Mouse (Mus musculus): ENCODE measurements around the gene Fiz1. TPM values are rescaled to one million over a fixed set of nuclear protein-coding genes. Genes with fewer than 3 reads are reported as not detected.

Fiz1 gene
- polyA plus RNA-seq, 1 experiment, result 79.3 TPM

DNA sequence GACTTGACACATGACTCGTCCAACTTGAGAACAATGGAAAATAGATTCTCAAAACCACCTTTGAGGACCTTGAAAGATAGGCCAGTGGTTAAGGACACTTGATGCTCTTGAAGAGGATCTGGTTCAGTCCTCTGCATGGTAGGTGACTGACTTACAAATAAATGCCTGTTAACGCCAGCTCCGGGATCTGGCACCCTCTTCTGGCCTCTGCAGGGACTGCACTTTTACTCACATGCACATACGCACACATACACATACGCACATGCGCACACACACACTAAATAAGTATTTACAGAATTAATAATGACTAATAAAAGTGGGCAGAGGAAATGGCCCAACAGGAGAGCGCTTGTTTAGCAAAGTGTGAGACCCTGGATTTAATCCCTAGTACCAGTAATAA lies 37.7 kb downstream of the Fiz1 start:
- no peaks in the 10 kb centered on the region for H3K36me3 ChIP-seq (ENCODE audit: control insufficient read depth, insufficient read depth, low read length)
- H3K4me1 ChIP-seq (replicated peaks; ENCODE audit: control insufficient read depth, insufficient read depth, low read length), result no peaks in the 10 kb centered on the region
- 0 out of 2 replicates have a peak, but pooled peaks cover 2% of the 10 kb centered on the region for H3K27me3 ChIP-seq (ENCODE audit: control insufficient read depth, insufficient read depth, low read length)
- no peak for DNase-seq
- H3K27ac ChIP-seq (ENCODE audit: control insufficient read depth, insufficient read depth, low read length), result no peak overlapping the region
- no peak overlapping the region for H3K4me3 ChIP-seq (ENCODE audit: control insufficient read depth, insufficient read depth, low read length)
- 97% methylated on average over 7 of the region's 7 CpGs for WGBS
- TF ChIP-seq CTCF (IDR thresholded peaks at IDR 0.05; ENCODE audit: borderline replicate concordance, control insufficient read depth, extremely low read depth, insufficient read depth, low read length, poor library complexity) (no peak), POLR2A (IDR thresholded peaks at IDR 0.05; ENCODE audit: control insufficient read depth, extremely low read depth, insufficient read depth, low read length, poor library complexity) (no peak)

DNA sequence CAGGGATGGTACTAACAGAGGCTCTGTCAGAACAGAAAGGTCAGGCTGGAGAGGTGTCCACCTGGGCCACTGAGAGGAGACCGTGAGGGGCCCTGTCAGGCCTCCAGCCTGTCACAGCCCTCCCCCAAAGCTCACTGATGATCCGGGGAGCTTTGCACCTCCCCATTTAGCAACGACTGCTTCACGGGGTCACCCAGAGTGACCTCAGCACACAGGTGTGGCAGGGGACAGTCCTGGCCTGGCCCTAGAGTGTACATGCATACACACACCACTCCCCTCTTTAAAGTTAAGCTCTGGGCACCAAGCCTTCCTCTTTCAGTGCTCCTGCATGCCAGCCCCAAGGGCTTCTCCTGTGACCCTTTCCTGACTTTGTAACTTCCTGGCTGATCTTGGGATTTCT lies 39.0 kb downstream of the Fiz1 start:
- no peak for TF ChIP-seq POLR2A (IDR thresholded peaks at IDR 0.05; ENCODE audit: control insufficient read depth, extremely low read depth, insufficient read depth, low read length, poor library complexity)
- TF ChIP-seq CTCF (IDR thresholded peaks at IDR 0.05; ENCODE audit: borderline replicate concordance, control insufficient read depth, extremely low read depth, insufficient read depth, low read length, poor library complexity), result no peak
- 83% methylated on average over 4 of the region's 4 CpGs for WGBS

GRCm38 (mm10) chr7:4972321-4973047 lies 42.0 kb downstream of the Fiz1 start:
- Histone ChIP-seq H3K27ac (ENCODE audit: control insufficient read depth, insufficient read depth, low read length) (no peak overlapping the region), H3K27me3 (ENCODE audit: control insufficient read depth, insufficient read depth, low read length) (0 out of 2 replicates have a peak, but pooled peaks cover 2% of the 10 kb centered on the region), H3K36me3 (ENCODE audit: control insufficient read depth, insufficient read depth, low read length) (no peaks in the 10 kb centered on the region), H3K4me3 (ENCODE audit: control insufficient read depth, insufficient read depth, low read length) (no peak overlapping the region), H3K4me1 (replicated peaks; ENCODE audit: control insufficient read depth, insufficient read depth, low read length) (no peaks in the 10 kb centered on the region)
- WGBS, result 57% methylated on average over 18 of the region's 18 CpGs
- TF ChIP-seq CTCF (IDR thresholded peaks at IDR 0.05; ENCODE audit: borderline replicate concordance, control insufficient read depth, extremely low read depth, insufficient read depth, low read length, poor library complexity) (no peak), POLR2A (IDR thresholded peaks at IDR 0.05; ENCODE audit: control insufficient read depth, extremely low read depth, insufficient read depth, low read length, poor library complexity) (no peak)
- no peak for DNase-seq

More for the DNA sequence above, 39.0 kb downstream of the Fiz1 start:
- DNase-seq, result no peak
- Histone ChIP-seq H3K4me1 (replicated peaks; ENCODE audit: control insufficient read depth, insufficient read depth, low read length) (no peaks in the 10 kb centered on the region), H3K4me3 (ENCODE audit: control insufficient read depth, insufficient read depth, low read length) (no peak overlapping the region), H3K36me3 (ENCODE audit: control insufficient read depth, insufficient read depth, low read length) (no peaks in the 10 kb centered on the region), H3K27me3 (ENCODE audit: control insufficient read depth, insufficient read depth, low read length) (0 out of 2 replicates have a peak, but pooled peaks cover 2% of the 10 kb centered on the region), H3K27ac (ENCODE audit: control insufficient read depth, insufficient read depth, low read length) (no peak overlapping the region)

GRCm38 (mm10) chr7:4971710-4972109 lies 42.8 kb downstream of the Fiz1 start:
- Histone ChIP-seq H3K4me3 (ENCODE audit: control insufficient read depth, insufficient read depth, low read length) (no peak overlapping the region), H3K4me1 (replicated peaks; ENCODE audit: control insufficient read depth, insufficient read depth, low read length) (no peaks in the 10 kb centered on the region), H3K36me3 (ENCODE audit: control insufficient read depth, insufficient read depth, low read length) (no peaks in the 10 kb centered on the region), H3K27ac (ENCODE audit: control insufficient read depth, insufficient read depth, low read length) (no peak overlapping the region), H3K27me3 (ENCODE audit: control insufficient read depth, insufficient read depth, low read length) (0 out of 2 replicates have a peak, but pooled peaks cover 2% of the 10 kb centered on the region)
- no peak for TF ChIP-seq POLR2A (IDR thresholded peaks at IDR 0.05; ENCODE audit: control insufficient read depth, extremely low read depth, insufficient read depth, low read length, poor library complexity)
- TF ChIP-seq CTCF (IDR thresholded peaks at IDR 0.05; ENCODE audit: borderline replicate concordance, control insufficient read depth, extremely low read depth, insufficient read depth, low read length, poor library complexity), result no peak
- DNase-seq, result no peak
- WGBS, result 34% methylated on average over 7 of the region's 7 CpGs

- Histone ChIP-seq H3K36me3 (ENCODE audit: control insufficient read depth, insufficient read depth, low read length) (no peaks in the 10 kb centered on the region), H3K4me1 (replicated peaks; ENCODE audit: control insufficient read depth, insufficient read depth, low read length) (no peaks in the 10 kb centered on the region), H3K27me3 (ENCODE audit: control insufficient read depth, insufficient read depth, low read length) (0 out of 2 replicates have a peak, but pooled peaks cover 2% of the 10 kb centered on the region), H3K4me3 (ENCODE audit: control insufficient read depth, insufficient read depth, low read length) (no peak within 1 kb of the TSS), H3K27ac (ENCODE audit: control insufficient read depth, insufficient read depth, low read length) (no peak within 1 kb of the TSS)
- DNase-seq, result no peak
- TF ChIP-seq POLR2A (IDR thresholded peaks at IDR 0.05; ENCODE audit: control insufficient read depth, extremely low read depth, insufficient read depth, low read length, poor library complexity) (no peak), CTCF (IDR thresholded peaks at IDR 0.05; ENCODE audit: borderline replicate concordance, control insufficient read depth, extremely low read depth, insufficient read depth, low read length, poor library complexity) (no peak)
- 40% methylated on average over 6 of the region's 6 CpGs for WGBS
Observed at GRCm38 (mm10) chr7:4971068-4971467, 43.4 kb downstream of the Fiz1 start, which contains the start of gene Sbk3. Sbk3 (minus strand) TSS chr7:4971168.

DNA sequence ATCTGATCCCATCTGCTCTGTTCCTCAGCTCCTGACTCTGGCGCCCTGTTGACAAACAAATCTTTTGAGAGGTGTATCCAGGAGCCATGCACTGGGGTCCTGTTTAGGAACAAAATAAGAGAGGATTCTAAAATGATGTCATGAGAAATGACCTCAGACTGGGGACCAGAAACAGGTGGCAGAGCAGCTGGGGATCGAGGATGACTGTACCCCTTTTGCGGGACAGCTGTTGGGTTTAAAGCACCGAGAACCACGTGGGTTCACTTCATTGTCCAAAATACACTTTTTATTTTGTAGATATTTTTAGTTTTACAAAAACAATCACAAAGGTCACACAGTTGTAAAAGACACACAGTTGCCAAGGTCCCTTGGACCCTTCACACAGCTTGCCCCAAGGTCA lies 49.5 kb downstream of the Fiz1 start:
- no peak for DNase-seq
- Histone ChIP-seq H3K27me3 (ENCODE audit: control insufficient read depth, insufficient read depth, low read length) (no peaks in the 10 kb centered on the region), H3K4me1 (replicated peaks; ENCODE audit: control insufficient read depth, insufficient read depth, low read length) (peaks cover 4% of the 10 kb centered on the region; the same call in 1 of the 2 replicates), H3K4me3 (ENCODE audit: control insufficient read depth, insufficient read depth, low read length) (no peak overlapping the region), H3K27ac (ENCODE audit: control insufficient read depth, insufficient read depth, low read length) (no peak overlapping the region), H3K36me3 (ENCODE audit: control insufficient read depth, insufficient read depth, low read length) (no peaks in the 10 kb centered on the region)
- WGBS, result 70% methylated on average over 5 of the region's 5 CpGs
- no peak for TF ChIP-seq CTCF (IDR thresholded peaks at IDR 0.05; ENCODE audit: borderline replicate concordance, control insufficient read depth, extremely low read depth, insufficient read depth, low read length, poor library complexity)
- TF ChIP-seq POLR2A (IDR thresholded peaks at IDR 0.05; ENCODE audit: control insufficient read depth, extremely low read depth, insufficient read depth, low read length, poor library complexity), result no peak

All from thymus, adult 2 months (tissue).